Mouse (Mus musculus) intestine, embryonic 14.5 days (tissue): Measurements from ENCODE around the gene 1700020A23Rik. TPM values are rescaled to one million over a fixed set of nuclear protein-coding genes. Genes with fewer than 3 reads are reported as not detected.

ENCODE experiments used
- ATAC-seq: fragments of 200-750 bp; cut with Nextera tagmentation; replicated peaks from 2 replicates; pipeline ENCODE4 v1.8.0; 2017; ENCODE audit warnings: low read depth, moderate number of reproducible peaks, moderate TSS enrichment, moderate library complexity; ENCODE audit not compliant: low FRiP score, low TSS enrichment
- DNase-seq: peaks from one replicate; pipeline ENCODE4 v3.0.0-alpha.2; 2018; ENCODE audit warnings: low spot score
- H3K27ac ChIP-seq: fragments of 300-500 bp; sonication (generic); 2 replicates; pipeline ENCODE4 v1.5.1; 2014; ENCODE audit warnings: low read depth, mild to moderate bottlenecking, control low read depth
- H3K27me3 ChIP-seq: fragments of 300-500 bp; sonication (generic); replicated peaks from 2 replicates; pipeline ENCODE4 v1.6.1; 2014; ENCODE audit warnings: low read length, control low read depth; ENCODE audit not compliant: control insufficient read depth, insufficient read depth
- H3K36me3 ChIP-seq: fragments of 300-500 bp; sonication (generic); 2 replicates; pipeline ENCODE4 v1.6.1; 2014; ENCODE audit warnings: low read length, control low read depth; ENCODE audit not compliant: control insufficient read depth, insufficient read depth
- H3K4me1 ChIP-seq: fragments of 300-500 bp; sonication (generic); replicated peaks from 2 replicates; pipeline ENCODE4 v1.6.1; 2014; ENCODE audit warnings: low read length, control low read depth, mixed read lengths; ENCODE audit not compliant: control insufficient read depth, insufficient read depth
- H3K4me2 ChIP-seq: fragments of 300-500 bp; sonication (generic); 2 replicates; pipeline ENCODE4 v1.6.1; 2014; ENCODE audit warnings: low read length
- H3K4me3 ChIP-seq: fragments of 300-500 bp; sonication (generic); 2 replicates; pipeline ENCODE4 v1.5.1; 2014; ENCODE audit warnings: low read depth, low read length, control low read depth, mixed read lengths
- H3K9ac ChIP-seq: fragments of 300-500 bp; sonication (generic); 2 replicates; pipeline ENCODE4 v1.6.1; 2014; ENCODE audit warnings: mild to moderate bottlenecking, low read length
- H3K9me3 ChIP-seq: fragments of 300-500 bp; sonication (generic); 2 replicates; pipeline ENCODE4 v1.6.1; 2016; ENCODE audit warnings: low read length, control low read depth; ENCODE audit not compliant: control insufficient read depth
- WGBS: fragments of 180-500 bp; shearing (Covaris S2); extraction: QIAGEN DNeasy Blood & Tissue Kit; methylation state at CpG from one replicate; pipeline ENCODE4 v1.1.7; 2014; 5-methylcytosine and 5-hydroxymethylcytosine counted together
- polyA plus RNA-seq: library from polyadenylated mRNA; unstranded; fragments of >200 nt; fragmentation: Nextera tagmentation; extraction: Ambion mirVana; gene quantifications from 2 replicates; pipeline ENCODE4 v1.2.1, GENCODE M21; 2014

The 1700020A23Rik gene
- polyA plus RNA-seq, 1 experiment from 2014 or later, result not detected

DNA sequence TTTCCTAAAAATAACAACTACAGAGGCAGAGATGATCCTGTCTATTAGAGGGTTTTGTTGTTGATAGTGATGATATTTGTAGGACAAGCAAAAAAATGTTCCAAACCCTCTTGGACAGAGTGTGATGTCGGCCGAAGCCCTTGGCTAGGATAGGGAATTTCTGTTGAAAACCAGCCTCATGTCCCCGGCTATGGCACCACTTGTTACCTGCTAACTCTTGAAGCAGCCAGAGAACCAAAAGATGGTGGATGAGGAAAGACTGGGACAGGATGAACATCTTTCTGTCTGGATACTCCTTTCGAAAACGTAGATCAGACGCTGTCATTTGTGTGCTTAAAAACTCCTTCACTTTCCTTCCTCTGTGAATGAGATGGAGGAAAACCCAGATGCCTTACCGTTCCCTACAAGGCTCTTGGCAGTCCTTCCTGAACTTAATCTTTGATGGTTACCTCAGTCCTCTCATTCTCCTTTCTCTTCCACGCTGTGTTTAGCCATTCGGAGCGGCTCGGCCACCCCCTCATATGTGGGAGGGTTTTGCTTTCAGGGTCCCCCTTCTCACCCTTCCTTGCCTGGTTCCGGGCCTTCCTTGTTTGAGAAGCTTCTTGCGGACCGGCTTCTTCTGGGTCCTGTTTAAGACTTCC, 46.1 kb downstream of the 1700020A23Rik start:
- H3K27me3 ChIP-seq, result no peaks in the 10 kb centered on the region
- peak overlapping the region; percentile 80 for H3K9ac ChIP-seq
- H3K4me2 ChIP-seq, result peak overlapping the region; percentile 84
- H3K36me3 ChIP-seq, result no peaks in the 10 kb centered on the region
- WGBS, result 68% methylated on average over 14 of the region's 14 CpGs
- H3K4me1 ChIP-seq, result peaks cover 25% of the 10 kb centered on the region
- H3K9me3 ChIP-seq, result no peaks in the 10 kb centered on the region
- no peak overlapping the region for H3K27ac ChIP-seq
- H3K4me3 ChIP-seq, result peak overlapping the region; percentile 85
- DNase-seq, result no peak
- ATAC-seq, result no peak

- no peak for ATAC-seq
- Histone ChIP-seq H3K27me3 (no peaks in the 10 kb centered on the region), H3K9me3 (no peaks in the 10 kb centered on the region), H3K4me1 (peaks cover 28% of the 10 kb centered on the region), H3K4me2 (peak overlapping the region; percentile 84; the same call in 1 of the 2 replicates), H3K27ac (no peak overlapping the region), H3K4me3 (no peak overlapping the region), H3K9ac (no peak overlapping the region), H3K36me3 (no peaks in the 10 kb centered on the region)
- WGBS, result 65% methylated on average over 3 of the region's 3 CpGs
- no peak for DNase-seq
Measured at GRCm38 (mm10) chr2:130451727-130452090, 46.6 kb downstream of the 1700020A23Rik start.

DNA sequence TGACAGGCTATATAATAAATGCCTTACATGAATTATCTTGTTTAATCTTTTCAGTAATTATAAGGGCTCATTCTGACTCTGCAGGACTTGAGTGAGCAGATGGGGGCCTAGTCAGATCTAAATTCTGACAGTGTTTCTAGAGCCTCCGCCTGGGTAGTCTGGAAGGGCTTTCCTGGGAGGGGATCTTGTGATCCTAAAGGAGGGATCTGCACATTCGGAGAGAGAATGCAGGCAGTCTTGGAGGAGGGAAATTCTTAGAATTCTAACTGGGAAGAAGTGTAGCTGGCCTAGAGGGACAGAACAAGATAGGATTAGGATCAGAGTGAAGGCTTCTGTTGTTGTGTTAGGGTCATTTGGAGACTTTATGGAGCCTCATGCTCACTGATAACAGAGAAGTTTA, 47.2 kb downstream of the 1700020A23Rik start:
- Histone ChIP-seq H3K27ac (no peak overlapping the region), H3K4me3 (no peak overlapping the region), H3K9me3 (no peaks in the 10 kb centered on the region), H3K27me3 (no peaks in the 10 kb centered on the region), H3K4me1 (peaks cover 28% of the 10 kb centered on the region), H3K4me2 (no peak overlapping the region), H3K9ac (no peak overlapping the region), H3K36me3 (no peaks in the 10 kb centered on the region)
- WGBS, result 61% methylated on average over 2 of the region's 2 CpGs
- ATAC-seq (no peak), DNase-seq (no peak)

GRCm38 (mm10) chr2:130453421-130453820, 48.4 kb downstream of the 1700020A23Rik start:
- Histone ChIP-seq H3K9me3 (no peaks in the 10 kb centered on the region), H3K27me3 (no peaks in the 10 kb centered on the region), H3K4me3 (no peak overlapping the region), H3K36me3 (no peaks in the 10 kb centered on the region), H3K4me2 (no peak overlapping the region), H3K4me1 (peaks cover 28% of the 10 kb centered on the region), H3K27ac (no peak overlapping the region), H3K9ac (no peak overlapping the region)
- DNase-seq (no peak), ATAC-seq (no peak)
- WGBS, result 55% methylated on average over 6 of the region's 6 CpGs

GRCm38 (mm10) chr2:130454748-130455370, 49.8 kb downstream of the 1700020A23Rik start:
- no peaks in the 10 kb centered on the region for H3K27me3 ChIP-seq
- ATAC-seq (no peak), DNase-seq (no peak)
- H3K27ac ChIP-seq, result no peak overlapping the region
- no peak overlapping the region for H3K4me3 ChIP-seq
- no peak overlapping the region for H3K9ac ChIP-seq
- WGBS, result 64% methylated on average over 6 of the region's 6 CpGs
- H3K4me1 ChIP-seq, result peaks cover 21% of the 10 kb centered on the region
- H3K9me3 ChIP-seq, result no peaks in the 10 kb centered on the region
- H3K36me3 ChIP-seq, result no peaks in the 10 kb centered on the region
- no peak overlapping the region for H3K4me2 ChIP-seq

Other genes starting within 250 kb of the 1700020A23Rik start
- 638 and 666 TPM in 2 replicates for gene Snrpb, start 225.9 kb upstream of the 1700020A23Rik start, polyA plus RNA-seq
- gene Tmc2, start 210.1 kb upstream of the 1700020A23Rik start, polyA plus RNA-seq, result not detected in 2 replicates
- gene Nop56, start 130.8 kb upstream of the 1700020A23Rik start, polyA plus RNA-seq, result 334 and 362 TPM in 2 replicates
- gene Idh3b, start 120.7 kb upstream of the 1700020A23Rik start, polyA plus RNA-seq, result 214 and 215 TPM in 2 replicates
- 2.9 and 3.6 TPM in 2 replicates for gene Ebf4, start 110.1 kb upstream of the 1700020A23Rik start, polyA plus RNA-seq
- 35.8 and 40.8 TPM in 2 replicates for gene Cpxm1, start 7.7 kb upstream of the 1700020A23Rik start, polyA plus RNA-seq
- not detected in 2 replicates for gene Gm28372, start within 50 bp of the 1700020A23Rik start, polyA plus RNA-seq
- not detected in 2 replicates for gene Tmem239, start 1.2 kb downstream of the 1700020A23Rik start, polyA plus RNA-seq
- 62.7 and 78.0 TPM in 2 replicates for gene Vps16, start 19.1 kb downstream of the 1700020A23Rik start, polyA plus RNA-seq
- gene Pced1a, start 19.4 kb downstream of the 1700020A23Rik start, polyA plus RNA-seq, result 10.1 and 11.7 TPM in 2 replicates
- gene Ptpra, start 45.0 kb downstream of the 1700020A23Rik start, polyA plus RNA-seq, result 95.1 and 98.6 TPM in 2 replicates
- gene Mrps26, start 158.5 kb downstream of the 1700020A23Rik start, polyA plus RNA-seq, result 97.4 and 100 TPM in 2 replicates
- gene Oxt, start 170.9 kb downstream of the 1700020A23Rik start, polyA plus RNA-seq, result not detected in 2 replicates
- not detected in 2 replicates for gene Avp, start 177.3 kb downstream of the 1700020A23Rik start, polyA plus RNA-seq
- gene Fastkd5, start 224.8 kb downstream of the 1700020A23Rik start, polyA plus RNA-seq, result 17.2 and 17.7 TPM in 2 replicates
- gene Ubox5, start 224.8 kb downstream of the 1700020A23Rik start, polyA plus RNA-seq, result 15.9 and 17.2 TPM in 2 replicates
- gene Lzts3, start 237.5 kb downstream of the 1700020A23Rik start, polyA plus RNA-seq, result 4.0 and 5.2 TPM in 2 replicates